8 mouse cellular contexts compared by ENCODE assay signal in genomic region chr12:54795153-54795998, GRCm38 (mm10). TPM values are rescaled to one million over a fixed set of nuclear protein-coding genes. Genes with fewer than 3 reads are reported as not detected.
A peak's percentile ranks its signal among the peaks of the same experiment; 100 is the strongest.
DNase-seq lines count a peak whose midpoint lies in the region; ATAC-seq and TF ChIP-seq lines count a peak whose summit lies in the region.

Snx6 (minus strand) TSS chr12:54795703.

- peak; percentile 95 for ATAC-seq in kidney, embryonic 15.5 days (replicated peaks; ENCODE audit: low FRiP score)

- DNase-seq in A20 (ENCODE audit: low read depth, low spot score) (peak; percentile 92), liver (peak; percentile 91)
- DNase-seq in heart, embryonic 10.5 days (ENCODE audit: low spot score): peak; percentile 94
- DNase-seq in splenic B cell, adult 2 months (ENCODE audit: low read depth, low spot score): peak; percentile 91

- H3K27me3 ChIP-seq in heart, embryonic 10.5 days (ENCODE audit: insufficient read depth, poor library complexity, severe bottlenecking): no peaks in the 10 kb centered on the region
- no peaks in the 10 kb centered on the region for H3K27me3 ChIP-seq in kidney, embryonic 15.5 days
- no peaks in the 10 kb centered on the region for H3K27me3 ChIP-seq in myocyte (ENCODE audit: control insufficient read depth, insufficient read depth, insufficient read length)
- H3K27me3 ChIP-seq in splenic B cell, adult 2 months (ENCODE audit: control insufficient read depth, insufficient read depth, low read length, poor library complexity, severe bottlenecking): no peaks in the 10 kb centered on the region

- peak within 1 kb of the TSS; percentile 75 for H3K4me2 ChIP-seq in kidney, embryonic 15.5 days
- peak within 1 kb of the TSS; percentile 84 for H3K4me2 ChIP-seq in myocyte (ENCODE audit: low read depth)

- WGBS in heart, embryonic 10.5 days: under 1% methylated on average over 76 of the region's 76 CpGs
- under 1% methylated on average over 76 of the region's 76 CpGs for WGBS in kidney, embryonic 15.5 days

- TF ChIP-seq POLR2A in bone marrow macrophage, adult 2 months (IDR thresholded peaks at IDR 0.05; ENCODE audit: borderline replicate concordance, low read depth, low read length): no peak; the same call in 1 of the 2 replicates
- peak; percentile 88 for TF ChIP-seq POLR2A in embryonic fibroblast, embryonic 13.5 days (IDR thresholded peaks at IDR 0.05; ENCODE audit: low read depth, low read length)
- TF ChIP-seq POLR2A in myocyte (IDR thresholded peaks at IDR 0.05; ENCODE audit: insufficient read length, low read depth): peak; percentile 97

- peak within 1 kb of the TSS; percentile 41 for H3K27ac ChIP-seq in bone marrow macrophage, adult 2 months (ENCODE audit: insufficient read depth, low read depth, low read length)
- H3K27ac ChIP-seq in embryonic fibroblast, embryonic 13.5 days (ENCODE audit: insufficient read depth, low read length): peak within 1 kb of the TSS; percentile 43; the same call in 1 of the 2 replicates
- peak within 1 kb of the TSS; percentile 98 for H3K27ac ChIP-seq in heart, embryonic 10.5 days
- H3K27ac ChIP-seq in kidney, embryonic 15.5 days: peak within 1 kb of the TSS; percentile 89

- H3K4me3 ChIP-seq in bone marrow macrophage, adult 2 months (ENCODE audit: insufficient read depth, low read length): peak within 1 kb of the TSS; percentile 99
- H3K4me3 ChIP-seq in embryonic fibroblast, embryonic 13.5 days (ENCODE audit: insufficient read depth, low read length): peak within 1 kb of the TSS; percentile 100
- H3K4me3 ChIP-seq in heart, embryonic 10.5 days: peak within 1 kb of the TSS; percentile 96
- H3K4me3 ChIP-seq in kidney, embryonic 15.5 days (replicated peaks): peak within 1 kb of the TSS; percentile 75
- H3K4me3 ChIP-seq in myocyte: peak within 1 kb of the TSS; percentile 74

- no peak for TF ChIP-seq CTCF in bone marrow macrophage, adult 2 months (IDR thresholded peaks at IDR 0.05; ENCODE audit: low read depth, low read length)
- TF ChIP-seq CTCF in embryonic fibroblast, embryonic 13.5 days (IDR thresholded peaks at IDR 0.05; ENCODE audit: borderline replicate concordance, insufficient read depth, low read length): no peak

- no peaks in the 10 kb centered on the region for H3K9me3 ChIP-seq in heart, embryonic 10.5 days
- H3K9me3 ChIP-seq in kidney, embryonic 15.5 days (replicated peaks): no peaks in the 10 kb centered on the region

- H3K9ac ChIP-seq in kidney, embryonic 15.5 days: peak within 1 kb of the TSS; percentile 96

- peaks cover 30% of the 10 kb centered on the region for H3K79me2 ChIP-seq in myocyte (ENCODE audit: control insufficient read depth, insufficient read depth)

- H3K36me3 ChIP-seq in heart, embryonic 10.5 days: peaks cover 6% of the 10 kb centered on the region; the same call in 1 of the 2 replicates
- peaks cover 16% of the 10 kb centered on the region for H3K36me3 ChIP-seq in kidney, embryonic 15.5 days
- H3K36me3 ChIP-seq in myocyte (ENCODE audit: control insufficient read depth, insufficient read depth): no peaks in the 10 kb centered on the region
- 0 out of 2 replicates have a peak, but pooled peaks cover 2% of the 10 kb centered on the region for H3K36me3 ChIP-seq in splenic B cell, adult 2 months (ENCODE audit: control insufficient read depth, insufficient read depth, low read length, poor library complexity, severe bottlenecking)

- peaks cover 16% of the 10 kb centered on the region for H3K4me1 ChIP-seq in bone marrow macrophage, adult 2 months (ENCODE audit: control insufficient read depth, insufficient read depth, low read length)
- peaks cover 18% of the 10 kb centered on the region; the same call in 1 of the 2 replicates for H3K4me1 ChIP-seq in embryonic fibroblast, embryonic 13.5 days (ENCODE audit: control insufficient read depth, insufficient read depth, low read length)
- H3K4me1 ChIP-seq in heart, embryonic 10.5 days: peaks cover 29% of the 10 kb centered on the region
- H3K4me1 ChIP-seq in kidney, embryonic 15.5 days: peaks cover 37% of the 10 kb centered on the region

- peak within 1 kb of the TSS; percentile 92 for H3ac ChIP-seq in myocyte (ENCODE audit: control insufficient read depth, insufficient read length)

TF ChIP-seq in myocyte, 11 proteins besides CTCF, POLR2A, EP300 and RAD21:
- TF ChIP-seq MYOD1 (IDR thresholded peaks at IDR 0.05; ENCODE audit: control insufficient read depth in 1 of 3, insufficient read length in 2 of 3, low read depth in 2 of 3) (no peak), CEBPB (IDR thresholded peaks at IDR 0.05; ENCODE audit: insufficient read depth, poor library complexity, severe bottlenecking) (no peak), POLR2AphosphoS2 (IDR thresholded peaks at IDR 0.05; ENCODE audit: insufficient read length, low read depth) (peak; percentile 75)

RNA-seq across cellular contexts. Expression of gene Snx6, which starts in this region (rescaled TPM):
- polyA plus RNA-seq in bone marrow macrophage, adult 2 months (2012; ENCODE audit: insufficient read depth, insufficient read length, missing spikeins): 77.3 and 89.8 TPM in 2 replicates
- polyA plus RNA-seq in embryonic fibroblast, embryonic 13.5 days (2011; ENCODE audit: insufficient read length, low read depth, missing spikeins): 95.8 and 105 TPM in 2 replicates
- polyA plus RNA-seq in heart, embryonic 10.5 days (2016; fragmentation: Nextera tagmentation; extraction: Ambion mirVana): 123 and 162 TPM in 2 replicates
- 186 and 200 TPM in 2 replicates for polyA plus RNA-seq in kidney, embryonic 15.5 days (2015; fragmentation: Nextera tagmentation; extraction: Ambion mirVana)
- polyA plus RNA-seq in myocyte (2012; fragmentation: generic; extraction: Trizol): 26.2 TPM

Comparison
In these comparisons a context has a peak if more than half of its experiments do, and no peak if none do; other contexts are left out.
1. Peak in every context shown above with its lines: DNase-seq, ATAC-seq, H3K4me3 ChIP-seq and H3K27ac ChIP-seq.
2. H3K27ac ChIP-seq: peak in every context shown above with its lines; median percentile 98 in heart, embryonic 10.5 days; 89 in kidney, embryonic 15.5 days; 43 in embryonic fibroblast, embryonic 13.5 days; 41 in bone marrow macrophage, adult 2 months.